ENCODE assay signal across 32 mouse cellular contexts in the genomic region with DNA sequence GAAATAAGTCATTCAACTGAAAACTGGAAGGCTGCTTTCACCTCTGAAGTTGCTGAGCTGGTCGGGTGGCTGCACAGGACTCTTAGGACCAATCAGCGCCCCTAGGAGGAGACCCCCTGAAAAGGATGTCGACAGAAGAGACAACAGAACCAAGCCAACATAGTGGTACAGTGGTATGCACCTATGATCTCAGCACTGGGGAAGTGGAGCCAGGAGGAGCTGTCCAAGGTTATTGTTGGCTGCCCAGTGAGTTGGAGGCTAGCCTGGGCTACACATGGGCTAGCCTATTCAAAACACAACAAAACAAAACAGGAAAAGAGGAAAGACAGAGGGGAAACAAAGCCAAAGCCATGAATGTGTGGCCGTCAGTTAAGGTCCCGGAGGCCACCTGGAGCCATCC. TPM values are rescaled to one million over a fixed set of nuclear protein-coding genes. Genes with fewer than 3 reads are reported as not detected.
"Had no signal": no experiment of that assay in that cellular context is flagged by ENCODE, and none has a peak within 500 bp of the region (broad histone marks: within the 10 kb centered on the region; RNA-seq: fewer than 3 reads in every experiment).

No protein-coding gene starts in this region.

- DNase-seq: cerebellum, adult 18-20 months; cerebellum, adult 2 months; cerebellum, adult 8-10 months; cerebellum, adult 9-10 months; cerebellum, adult 9-11 months; cerebellum, postnatal 10 days; cerebellum, postnatal 14 days; cerebellum, postnatal 25 days; cerebellum, postnatal 36 days; embryo, embryonic 11 days; forebrain, postnatal 0 days; gastrocnemius, adult 2 months; gastrocnemius, postnatal 10 days; gastrocnemius, postnatal 14 days; gastrocnemius, postnatal 25 days; gastrocnemius, postnatal 36 days; heart, adult 18-20 months had no signal

- H3K27ac ChIP-seq: embryonic facial prominence, embryonic 10.5 days; embryonic facial prominence, embryonic 12.5 days; embryonic facial prominence, embryonic 13.5 days; embryonic facial prominence, embryonic 15.5 days; forebrain, embryonic 10.5 days; forebrain, embryonic 12.5 days; forebrain, embryonic 13.5 days; forebrain, embryonic 15.5 days; gastrocnemius, adult 2 months had no signal

- H3K4me1 ChIP-seq: embryonic facial prominence, embryonic 12.5 days; forebrain, embryonic 10.5 days; forebrain, embryonic 15.5 days had no signal

- H3K9ac ChIP-seq: embryonic facial prominence, embryonic 12.5 days; embryonic facial prominence, embryonic 13.5 days; embryonic facial prominence, embryonic 15.5 days; forebrain, embryonic 12.5 days; forebrain, embryonic 13.5 days; forebrain, embryonic 15.5 days; forebrain, postnatal 0 days had no signal

- H3K4me2 ChIP-seq: embryonic facial prominence, embryonic 12.5 days; embryonic facial prominence, embryonic 13.5 days; embryonic facial prominence, embryonic 15.5 days; forebrain, embryonic 12.5 days; forebrain, embryonic 13.5 days; forebrain, embryonic 15.5 days had no signal

- H3K27me3 ChIP-seq: embryonic facial prominence, embryonic 12.5 days; embryonic facial prominence, embryonic 13.5 days; embryonic facial prominence, embryonic 15.5 days; forebrain, embryonic 13.5 days; forebrain, embryonic 15.5 days had no signal

- H3K9me3 ChIP-seq: embryonic facial prominence, embryonic 10.5 days; embryonic facial prominence, embryonic 12.5 days; embryonic facial prominence, embryonic 13.5 days; embryonic facial prominence, embryonic 15.5 days; forebrain, embryonic 10.5 days; forebrain, embryonic 12.5 days; forebrain, embryonic 13.5 days; forebrain, embryonic 15.5 days had no signal

- ATAC-seq: forebrain, embryonic 13.5 days; forebrain, embryonic 14.5 days; forebrain, embryonic 15.5 days; forebrain, embryonic 16.5 days; forebrain, postnatal 0 days had no signal

- H3K36me3 ChIP-seq: embryonic facial prominence, embryonic 10.5 days; embryonic facial prominence, embryonic 12.5 days; embryonic facial prominence, embryonic 13.5 days; embryonic facial prominence, embryonic 15.5 days; forebrain, embryonic 10.5 days; forebrain, embryonic 12.5 days; forebrain, embryonic 15.5 days had no signal

- H3K4me3 ChIP-seq: embryonic facial prominence, embryonic 10.5 days; embryonic facial prominence, embryonic 12.5 days; embryonic facial prominence, embryonic 13.5 days; embryonic facial prominence, embryonic 15.5 days; erythroblast, embryonic 14.5 days; forebrain, embryonic 10.5 days; forebrain, embryonic 12.5 days; forebrain, embryonic 13.5 days; forebrain, embryonic 15.5 days; gastrocnemius, adult 2 months had no signal

RNA-seq across cellular contexts. Expression of gene Hnf1a, which starts 12.8 kb away (rescaled TPM):
- polyA plus RNA-seq: cortical plate, adult 2 months; embryonic facial prominence, embryonic 11.5 days; embryonic facial prominence, embryonic 13.5 days; forebrain, embryonic 10.5 days; forebrain, embryonic 11.5 days; forebrain, embryonic 12.5 days; forebrain, embryonic 14.5 days; forebrain, embryonic 15.5 days; forebrain, postnatal 0 days; frontal cortex, adult 2 months had no signal

RNA-seq across cellular contexts. Expression of gene Oasl1, which starts 35.0 kb away (rescaled TPM):
- polyA plus RNA-seq: embryonic facial prominence, embryonic 10.5 days; erythroblast, embryonic 14.5 days; forebrain, embryonic 10.5 days had no signal
